Mouse (Mus musculus): ENCODE measurements around the gene Ciao1. TPM values are rescaled to one million over a fixed set of nuclear protein-coding genes. Genes with fewer than 3 reads are reported as not detected.
"Not testable (repeated sequence)": the region's sequence is repeated elsewhere in the genome, so short reads cannot be mapped to it uniquely, and the experiment has no call there.

Gene Ciao1
- total RNA-seq, 2 experiments from 2014 or later = 57.2 to 59.4 TPM

DNA sequence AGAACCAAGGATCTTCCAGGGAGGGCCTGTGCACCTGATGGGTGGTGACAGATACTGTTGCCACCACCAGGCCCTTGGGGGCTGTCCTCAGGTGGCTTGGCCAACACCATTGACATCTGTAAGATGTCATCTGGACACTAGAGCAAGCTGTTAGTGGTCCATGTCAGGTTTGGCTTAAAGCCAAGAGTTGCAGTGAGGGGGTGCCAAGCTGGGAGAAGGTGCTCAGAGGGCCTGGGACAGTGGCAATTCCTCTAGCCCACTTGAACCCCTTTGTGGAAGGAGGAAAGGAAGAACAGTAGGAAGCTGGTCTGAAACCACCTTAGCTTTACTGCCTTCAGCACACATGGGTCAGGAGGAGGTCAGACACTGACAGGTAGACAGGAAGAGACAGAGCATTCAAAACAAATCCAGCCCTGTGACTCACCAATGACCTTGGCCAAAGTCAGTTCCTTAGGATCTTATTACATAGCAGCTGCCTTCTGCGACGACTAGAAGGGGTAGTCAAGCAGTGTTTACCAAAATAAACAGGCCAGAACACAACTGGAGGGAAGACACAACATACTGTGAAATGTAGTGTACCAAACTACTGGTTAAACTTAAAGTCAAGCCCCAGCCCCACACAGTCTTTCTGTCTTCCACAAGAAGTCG, 4.4 kb upstream of the Ciao1 start:
- peak in 1 of 2 experiments; percentile 26 for DNase-seq
- intact Hi-C loops (cut with DNase I) = no loop called here

DNA sequence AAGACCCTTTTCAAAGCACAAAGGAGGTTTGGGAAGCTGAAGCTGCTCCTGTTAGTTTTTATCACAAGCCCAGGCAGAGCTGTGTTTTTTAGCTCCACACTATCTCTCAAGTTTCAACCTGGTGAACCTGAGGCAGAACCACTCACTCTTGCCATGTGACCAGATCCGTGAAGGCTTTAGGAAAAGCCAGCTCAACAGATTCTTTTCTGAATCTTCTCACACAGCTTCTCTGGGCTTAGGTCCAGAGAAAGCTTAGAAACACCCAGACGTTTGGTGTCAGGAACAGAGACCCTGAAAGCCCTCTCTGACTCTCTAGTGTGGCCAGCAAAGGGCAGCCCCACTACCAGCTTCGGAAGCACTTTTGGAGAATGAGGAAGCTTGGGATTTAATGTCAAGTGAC, 3.8 kb upstream of the Ciao1 start:
- intact Hi-C loops (cut with DNase I) = no loop called here
- no peak for DNase-seq

GRCm38 (mm10) chr2:127250291-127251008, 2.8 kb upstream of the Ciao1 start:
- intact Hi-C loops (cut with DNase I) = no loop called here
- DNase-seq = no peak

GRCm38 (mm10) chr2:127248334-127249004, 853 bp upstream of the Ciao1 start:
- intact Hi-C loops (cut with DNase I) = loop anchor here (1.0 kb wide), 1 partner anchor 22 kb away; the partner anchor contains the start of gene Stard7
- DNase-seq = peak; percentile 40 to 45

DNA sequence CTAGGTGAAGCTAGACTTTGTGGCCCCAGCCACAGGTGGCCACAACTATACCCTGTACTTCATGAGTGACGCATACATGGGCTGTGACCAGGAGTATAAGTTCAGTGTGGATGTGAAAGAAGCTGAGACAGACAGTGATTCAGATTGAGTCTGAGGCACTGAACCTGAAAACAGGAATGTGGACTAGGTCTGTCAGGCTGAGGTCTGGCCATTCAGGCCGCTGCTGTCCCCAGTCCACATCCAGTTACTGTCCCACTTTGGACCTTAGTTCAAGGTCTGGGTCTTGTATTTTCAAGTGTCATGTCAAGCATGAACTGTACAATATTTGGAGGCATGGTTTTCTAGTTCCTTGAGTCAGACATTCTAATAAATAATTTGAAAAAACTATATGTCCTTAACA, 7.6 kb downstream of the Ciao1 start:
- DNase-seq = no peak
- intact Hi-C loops (cut with DNase I) = no loop called here

DNA sequence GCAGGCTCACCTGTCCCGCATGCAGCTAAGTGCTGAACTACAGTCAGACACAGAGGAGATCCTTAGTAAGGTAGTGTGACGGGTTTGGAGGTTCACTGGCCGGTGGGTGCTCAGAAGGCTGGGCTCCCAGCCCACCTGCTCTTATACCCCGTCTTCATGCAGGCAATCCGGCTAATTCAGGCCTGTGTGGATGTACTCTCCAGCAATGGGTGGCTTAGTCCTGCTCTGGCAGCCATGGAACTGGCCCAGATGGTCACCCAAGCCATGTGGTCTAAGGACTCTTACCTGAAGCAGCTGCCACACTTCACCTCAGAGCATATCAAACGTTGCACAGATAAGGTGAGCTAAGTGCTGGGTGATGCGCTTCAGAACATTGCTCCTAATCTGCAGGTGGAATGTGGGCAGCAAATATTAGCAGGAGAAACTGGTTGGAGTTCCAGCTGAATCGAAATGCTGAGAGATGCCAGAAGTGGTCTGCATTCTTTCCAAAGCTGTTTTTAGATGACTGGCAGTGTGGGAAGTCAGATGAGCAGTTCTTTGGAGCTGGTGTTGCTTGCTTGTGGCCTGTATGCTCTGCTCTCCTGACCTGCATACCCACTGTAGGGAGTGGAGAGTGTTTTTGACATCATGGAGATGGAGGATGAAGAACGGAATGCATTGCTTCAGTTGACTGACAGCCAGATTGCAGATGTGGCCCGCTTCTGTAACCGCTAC, 9.6 kb downstream of the Ciao1 start:
- no peak for DNase-seq
- intact Hi-C loops (cut with DNase I) = no loop called here

DNA sequence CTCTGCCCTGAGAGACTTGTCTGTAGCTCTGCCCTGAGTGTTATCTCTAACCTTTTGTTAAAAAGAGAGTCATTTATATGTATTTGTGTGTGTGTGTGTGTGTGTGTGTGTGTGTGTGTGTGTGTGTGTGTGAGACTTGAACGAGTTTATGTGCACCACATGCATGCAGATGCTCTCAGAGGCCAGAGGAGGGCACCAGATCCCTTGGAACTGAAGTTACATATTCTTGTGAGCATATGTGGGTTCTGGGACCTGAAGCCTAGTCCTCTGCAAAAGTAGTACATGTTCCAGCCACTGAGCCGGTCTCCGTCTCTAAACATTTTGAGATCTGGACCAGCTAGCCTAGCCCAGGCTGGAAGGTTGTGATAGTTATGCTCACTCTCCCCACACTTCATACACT, 22.4 kb downstream of the Ciao1 start:
- intact Hi-C loops (cut with DNase I) = no loop called here
- DNase-seq = no peak

- no peak for DNase-seq
- intact Hi-C loops (cut with DNase I) = loop anchor here (10.0 kb wide), 1 partner anchor 403 kb away; no protein-coding TSS in a partner anchor
Measured at GRCm38 (mm10) chr2:127217746-127218145, 29.9 kb downstream of the Ciao1 start.

DNA sequence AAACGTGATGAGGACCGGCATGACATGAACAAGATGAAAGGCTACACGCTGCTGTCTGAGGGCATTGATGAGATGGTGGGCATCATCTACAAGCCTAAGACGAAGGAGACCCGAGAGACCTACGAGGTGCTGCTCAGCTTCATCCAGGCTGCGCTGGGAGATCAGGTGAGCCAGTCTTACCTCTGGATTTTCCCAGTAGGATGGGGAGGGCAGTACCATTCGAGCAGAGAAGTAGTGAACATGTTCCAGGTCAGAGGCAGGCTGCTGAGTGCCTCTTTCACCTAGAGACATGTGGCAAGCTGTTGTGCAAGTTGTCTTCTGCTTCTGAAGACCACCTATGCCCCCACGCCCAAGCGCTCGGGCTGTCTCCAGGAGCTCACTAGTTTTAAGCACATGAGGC, 36.9 kb downstream of the Ciao1 start:
- DNase-seq = no peak
- intact Hi-C loops (cut with DNase I) = loop anchor here (10.0 kb wide), 1 partner anchor 396 kb away; no protein-coding TSS in a partner anchor

DNA sequence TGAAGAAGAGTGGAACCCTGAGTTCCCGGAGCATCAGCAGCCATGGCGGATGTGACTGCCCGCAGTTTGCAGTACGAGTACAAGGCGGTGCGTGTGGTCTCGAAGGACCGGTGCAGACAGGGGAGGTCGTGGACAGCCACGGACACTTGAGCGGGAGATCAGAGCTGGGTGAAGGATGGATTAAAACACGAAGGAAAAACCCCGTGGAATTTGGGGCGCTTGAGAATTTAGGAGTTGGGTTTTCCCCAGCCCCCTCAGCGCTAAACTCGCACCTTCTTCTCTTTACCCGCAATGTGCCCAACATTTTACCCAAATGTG, 39.2 kb downstream of the Ciao1 start:
- no peak for DNase-seq
- intact Hi-C loops (cut with DNase I) = loop anchor here (10.0 kb wide), 2 partner anchors 114 to 194 kb away; no protein-coding TSS in a partner anchor

DNA sequence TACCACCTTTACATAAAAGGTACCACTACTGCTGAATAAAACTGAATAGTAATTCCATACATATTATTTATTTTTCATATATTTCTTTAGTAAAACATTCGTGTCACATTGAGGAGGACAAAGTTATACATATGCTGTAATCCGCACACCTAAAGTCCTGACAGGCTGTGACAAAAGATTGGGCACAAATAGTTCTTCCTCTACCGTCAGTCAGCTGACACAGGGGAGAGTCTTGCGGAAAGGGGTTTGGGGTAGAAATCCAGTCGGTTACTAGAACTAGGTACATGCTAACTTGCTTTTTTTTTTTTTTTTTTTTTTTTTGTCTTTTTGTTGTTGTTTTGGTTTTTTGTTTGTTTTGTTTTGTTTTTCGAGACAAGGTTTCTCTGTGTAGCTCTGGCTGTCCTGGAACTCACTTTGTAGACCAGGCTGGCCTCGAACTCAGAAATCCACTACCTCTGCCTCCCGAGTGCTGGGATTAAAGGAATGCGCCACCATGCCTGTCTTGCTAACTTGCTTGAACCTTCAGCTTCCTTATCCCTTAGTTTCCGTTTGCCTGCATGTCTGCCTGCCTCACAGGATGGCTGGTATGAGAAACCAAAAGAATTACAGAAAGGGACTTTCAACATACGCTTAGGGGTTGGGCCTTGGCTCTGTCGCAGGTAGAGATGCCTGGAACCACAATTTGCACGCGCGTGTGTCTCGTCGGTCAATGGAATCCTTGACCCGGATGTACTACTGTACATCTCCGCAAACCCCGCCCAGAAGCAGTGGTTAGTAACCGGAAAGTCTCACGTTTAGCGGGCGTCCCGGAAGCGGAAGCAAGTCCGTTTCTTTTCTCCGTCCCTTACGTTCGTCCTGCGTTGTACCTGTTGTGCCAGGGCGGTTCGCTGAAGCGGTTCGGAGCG, 39.8 kb downstream of the Ciao1 start, which contains the start of the genes 1810024B03Rik and Snrnp200:
TSS of gene 1810024B03Rik (minus strand) at position 734 of the 905 bp plus-strand sequence.
TSS of gene Snrnp200 (plus strand) at position 840 of the 905 bp plus-strand sequence.
- intact Hi-C loops (cut with DNase I) = loop anchor here (10.0 kb wide), 2 partner anchors 113 to 193 kb away; no protein-coding TSS in a partner anchor
- DNase-seq = peak; percentile 89 to 93

DNA sequence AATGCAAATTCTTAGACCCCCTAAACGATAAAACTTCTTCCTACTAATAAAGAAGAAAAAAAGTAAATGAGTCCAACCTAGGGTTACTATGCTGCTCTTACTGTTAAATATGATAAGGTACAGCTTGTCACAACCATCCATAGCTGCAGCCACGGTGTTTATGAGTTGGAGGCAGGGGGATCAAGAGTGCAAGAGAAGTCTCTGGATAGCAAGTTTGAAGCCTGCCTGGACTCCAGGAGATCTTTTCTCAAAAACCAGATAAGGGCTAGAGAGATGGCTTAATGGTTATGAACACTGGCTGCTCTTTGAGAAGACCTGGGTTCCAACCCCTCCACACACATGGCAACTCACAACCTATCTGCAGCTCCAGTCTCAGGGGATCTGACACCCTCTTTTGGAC, 40.7 kb downstream of the Ciao1 start:
- no peak for DNase-seq
- intact Hi-C loops (cut with DNase I) = loop anchor here (10.0 kb wide), 2 partner anchors 112 to 192 kb away; no protein-coding TSS in a partner anchor

DNA sequence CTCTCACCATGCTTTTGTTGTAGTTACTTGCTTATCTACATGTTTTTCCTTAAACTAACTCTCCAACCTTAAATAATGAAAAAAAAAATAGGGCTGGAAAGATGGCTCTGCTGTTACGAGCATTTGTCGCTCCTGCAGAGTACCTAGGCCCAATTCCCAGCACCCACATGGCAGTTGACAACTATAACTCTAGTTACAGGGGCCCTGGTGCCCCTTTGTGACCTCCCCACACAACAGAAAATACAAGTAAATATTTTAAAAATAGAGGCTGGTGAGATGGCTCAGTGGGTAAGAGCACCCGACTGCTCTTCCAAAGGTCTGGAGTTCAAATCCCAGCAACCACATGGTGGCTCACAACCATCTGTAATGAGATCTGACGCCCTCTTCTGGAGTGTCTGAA, 41.7 kb downstream of the Ciao1 start:
- intact Hi-C loops (cut with DNase I) = loop anchor here (2.0 to 10.0 kb wide), 3 partner anchors 39 to 191 kb away; no protein-coding TSS in a partner anchor
- not testable (repeated sequence) for DNase-seq

- intact Hi-C loops (cut with DNase I) = loop anchor here (2.0 to 10.0 kb wide), 3 partner anchors 38 to 190 kb away; no protein-coding TSS in a partner anchor
- DNase-seq = peak; percentile 64 to 75
Measured at GRCm38 (mm10) chr2:127204932-127205331, 42.7 kb downstream of the Ciao1 start.

Other genes with a start within 250 kb of the Ciao1 start
- gene Ap4e1, start 239.1 kb downstream of the Ciao1 start, total RNA-seq (2021) = 1 to 10 TPM; 7.3 to 8.7 TPM
- 10 to 100 TPM; 17.4 to 19.5 TPM for gene Blvra, start 177.2 kb downstream of the Ciao1 start, total RNA-seq (2021)
- gene Ncaph, start 113.9 kb downstream of the Ciao1 start, total RNA-seq (2021) = 1 to 10 TPM; 4.9 to 7.5 TPM
- 10 to 100 TPM; 16.4 to 21.3 TPM for gene Itpripl1, start 104.4 kb downstream of the Ciao1 start, total RNA-seq (2021)
- under 1 TPM; 0.56 to 0.60 TPM for gene 1810024B03Rik, start 39.5 kb downstream of the Ciao1 start, total RNA-seq (2021)
- gene Snrnp200, start 39.4 kb downstream of the Ciao1 start, total RNA-seq (2021) = 10 to 100 TPM; 57.3 to 57.6 TPM
- 10 to 100 TPM; 29.0 to 31.9 TPM for gene Tmem127, start 92 bp upstream of the Ciao1 start, total RNA-seq (2021)
- 100 to 1,000 TPM; 163 to 165 TPM for gene Stard7, start 22.4 kb upstream of the Ciao1 start, total RNA-seq (2021)
- 1 to 10 TPM; 1.0 to 4.0 TPM for gene Dusp2, start 88.3 kb upstream of the Ciao1 start, total RNA-seq (2021)
- not detected for gene Astl, start 90.8 kb upstream of the Ciao1 start, total RNA-seq (2021)
- gene Adra2b, start 115.4 kb upstream of the Ciao1 start, total RNA-seq (2021) = 1 to 10 TPM; 1.4 to 1.9 TPM
- under 1 TPM in 1 of 2 experiments, not detected in 1; 0.12 TPM for gene Gpat2, start 177.4 kb upstream of the Ciao1 start, total RNA-seq (2021)
- 10 to 100 TPM; 25.9 to 30.2 TPM for gene Fahd2a, start 196.7 kb upstream of the Ciao1 start, total RNA-seq (2021)

All from heart, postnatal 14 days (tissue).